Mouse (Mus musculus): ENCODE data around the gene Ppm1h. TPM values are rescaled to one million over a fixed set of nuclear protein-coding genes. Genes with fewer than 3 reads are reported as not detected.

Gene Ppm1h
- polyA plus RNA-seq, 1 experiment from 2014 or later = 4.9 TPM

- Histone ChIP-seq H3K36me3 (ENCODE audit: control insufficient read depth, insufficient read depth, low read length) (no peaks in the 10 kb centered on the region), H3K9ac (ENCODE audit: low read length) (no peak overlapping the region), H3K27me3 (ENCODE audit: control insufficient read depth, insufficient read depth, low read length) (no peaks in the 10 kb centered on the region), H3K27ac (replicated peaks in 1 of 2; ENCODE audit: control insufficient read depth in 1 of 2, insufficient read depth in 1 of 2, low read depth in 2 of 2, low read length in 2 of 2) (no peak overlapping the region), H3K4me3 (ENCODE audit: control insufficient read depth in 1 of 2, insufficient read depth in 1 of 2, low read depth in 1 of 2, low read length in 2 of 2) (no peak overlapping the region), H3K4me1 (ENCODE audit: control insufficient read depth in 2 of 2, insufficient read depth in 2 of 2, low read length in 2 of 2) (peaks cover 6 to 11% of the 10 kb centered on the region in 2 experiments; a peak in 3 of 4 replicates), H3K4me2 (ENCODE audit: low read length) (no peak overlapping the region), H3K9me3 (ENCODE audit: control insufficient read depth, low read length) (peaks cover 2% of the 10 kb centered on the region; the same call in 1 of the 2 replicates)
- no peak for ATAC-seq (ENCODE audit: insufficient number of reproducible peaks, insufficient read depth, low FRiP score, low read depth)
- 87% methylated on average over 5 of the region's 5 CpGs for WGBS
Observed at GRCm38 (mm10) chr10:122958699-122959098, 280.1 kb downstream of the Ppm1h start.

DNA sequence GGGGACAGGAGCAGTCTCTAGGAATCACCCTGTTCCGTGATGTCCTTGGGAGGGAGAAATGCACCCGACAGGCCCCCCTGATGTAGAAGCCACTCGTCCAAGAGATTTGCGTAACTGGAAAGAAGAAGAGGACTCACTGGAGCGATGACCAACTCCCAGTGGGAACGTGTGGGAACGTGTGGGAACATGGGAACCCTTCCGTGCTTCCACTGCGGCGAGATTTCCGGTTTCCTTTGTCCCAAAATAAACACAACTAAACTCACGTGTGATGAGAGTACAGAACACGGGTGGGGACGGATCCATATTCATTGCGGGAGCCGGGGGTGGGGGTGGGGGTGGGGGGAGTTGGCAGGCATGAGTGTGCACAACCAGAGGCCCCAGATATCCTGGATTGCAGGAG, 281.7 kb downstream of the Ppm1h start:
- H3K27me3 ChIP-seq (ENCODE audit: control insufficient read depth, insufficient read depth, low read length) = no peaks in the 10 kb centered on the region
- peaks cover 6 to 18% of the 10 kb centered on the region in 2 experiments; a peak in 3 of 4 replicates for H3K4me1 ChIP-seq (ENCODE audit: control insufficient read depth in 2 of 2, insufficient read depth in 2 of 2, low read length in 2 of 2)
- no peak overlapping the region for H3K4me2 ChIP-seq (ENCODE audit: low read length)
- H3K9ac ChIP-seq (ENCODE audit: low read length) = no peak overlapping the region
- no peak for ATAC-seq (ENCODE audit: insufficient number of reproducible peaks, insufficient read depth, low FRiP score, low read depth)
- 78% methylated on average over 16 of the region's 16 CpGs for WGBS
- H3K4me3 ChIP-seq (ENCODE audit: control insufficient read depth in 1 of 2, insufficient read depth in 1 of 2, low read depth in 1 of 2, low read length in 2 of 2) = no peak overlapping the region
- H3K9me3 ChIP-seq (ENCODE audit: control insufficient read depth, low read length) = peaks cover 2% of the 10 kb centered on the region; the same call in 1 of the 2 replicates
- no peak overlapping the region for H3K27ac ChIP-seq (replicated peaks in 1 of 2; ENCODE audit: control insufficient read depth in 1 of 2, insufficient read depth in 1 of 2, low read depth in 2 of 2, low read length in 2 of 2)
- no peaks in the 10 kb centered on the region for H3K36me3 ChIP-seq (ENCODE audit: control insufficient read depth, insufficient read depth, low read length)

DNA sequence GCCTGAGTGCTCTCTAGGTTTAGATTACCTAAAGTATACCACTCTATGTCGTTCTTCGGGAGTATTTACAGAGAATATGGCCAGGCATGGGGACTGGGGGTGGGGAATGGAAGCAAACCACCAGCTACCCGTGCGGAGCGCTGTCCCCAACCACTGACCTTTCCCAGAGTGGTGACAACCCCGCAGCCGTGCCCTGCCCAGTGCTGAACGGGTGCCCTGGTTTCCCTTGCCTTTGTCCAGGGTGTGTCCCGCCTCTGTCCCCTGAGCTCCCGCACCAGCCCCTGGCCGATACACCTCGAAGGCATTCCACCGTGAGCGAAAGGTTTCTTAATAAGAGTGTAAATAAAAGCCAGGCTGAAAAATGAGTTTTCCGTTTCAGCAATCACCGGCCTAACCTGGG, 282.2 kb downstream of the Ppm1h start:
- ATAC-seq (ENCODE audit: insufficient number of reproducible peaks, insufficient read depth, low FRiP score, low read depth) = no peak
- peaks cover 6 to 18% of the 10 kb centered on the region in 2 experiments; a peak in 3 of 4 replicates for H3K4me1 ChIP-seq (ENCODE audit: control insufficient read depth in 2 of 2, insufficient read depth in 2 of 2, low read length in 2 of 2)
- no peak overlapping the region for H3K27ac ChIP-seq (replicated peaks in 1 of 2; ENCODE audit: control insufficient read depth in 1 of 2, insufficient read depth in 1 of 2, low read depth in 2 of 2, low read length in 2 of 2)
- peak overlapping the region; percentile 49 for H3K4me2 ChIP-seq (ENCODE audit: low read length)
- 0 out of 2 replicates have a peak overlapping the region, but pooled peaks have one; percentile 11 for H3K9ac ChIP-seq (ENCODE audit: low read length)
- H3K27me3 ChIP-seq (ENCODE audit: control insufficient read depth, insufficient read depth, low read length) = no peaks in the 10 kb centered on the region
- H3K36me3 ChIP-seq (ENCODE audit: control insufficient read depth, insufficient read depth, low read length) = no peaks in the 10 kb centered on the region
- 0 out of 4 replicates have a peak overlapping the region, but pooled peaks of 1 of the 2 experiments have one; percentile 6 for H3K4me3 ChIP-seq (ENCODE audit: control insufficient read depth in 1 of 2, insufficient read depth in 1 of 2, low read depth in 1 of 2, low read length in 2 of 2)
- peaks cover 2% of the 10 kb centered on the region; the same call in 1 of the 2 replicates for H3K9me3 ChIP-seq (ENCODE audit: control insufficient read depth, low read length)
- 43% methylated on average over 16 of the region's 16 CpGs for WGBS

- Histone ChIP-seq H3K36me3 (ENCODE audit: control insufficient read depth, insufficient read depth, low read length) (no peaks in the 10 kb centered on the region), H3K9ac (ENCODE audit: low read length) (no peak overlapping the region), H3K27me3 (ENCODE audit: control insufficient read depth, insufficient read depth, low read length) (no peaks in the 10 kb centered on the region), H3K27ac (replicated peaks in 1 of 2; ENCODE audit: control insufficient read depth in 1 of 2, insufficient read depth in 1 of 2, low read depth in 2 of 2, low read length in 2 of 2) (no peak overlapping the region), H3K4me1 (ENCODE audit: control insufficient read depth in 2 of 2, insufficient read depth in 2 of 2, low read length in 2 of 2) (peaks cover 6 to 18% of the 10 kb centered on the region in 2 experiments; a peak in 3 of 4 replicates), H3K9me3 (ENCODE audit: control insufficient read depth, low read length) (peaks cover 2% of the 10 kb centered on the region; the same call in 1 of the 2 replicates), H3K4me2 (ENCODE audit: low read length) (peak overlapping the region; percentile 49; the same call in 1 of the 2 replicates), H3K4me3 (ENCODE audit: control insufficient read depth in 1 of 2, insufficient read depth in 1 of 2, low read depth in 1 of 2, low read length in 2 of 2) (no peak overlapping the region)
- WGBS = 66% methylated on average over 9 of the region's 9 CpGs
- ATAC-seq (ENCODE audit: insufficient number of reproducible peaks, insufficient read depth, low FRiP score, low read depth) = no peak
Observed at GRCm38 (mm10) chr10:122961494-122961893, 282.9 kb downstream of the Ppm1h start.

DNA sequence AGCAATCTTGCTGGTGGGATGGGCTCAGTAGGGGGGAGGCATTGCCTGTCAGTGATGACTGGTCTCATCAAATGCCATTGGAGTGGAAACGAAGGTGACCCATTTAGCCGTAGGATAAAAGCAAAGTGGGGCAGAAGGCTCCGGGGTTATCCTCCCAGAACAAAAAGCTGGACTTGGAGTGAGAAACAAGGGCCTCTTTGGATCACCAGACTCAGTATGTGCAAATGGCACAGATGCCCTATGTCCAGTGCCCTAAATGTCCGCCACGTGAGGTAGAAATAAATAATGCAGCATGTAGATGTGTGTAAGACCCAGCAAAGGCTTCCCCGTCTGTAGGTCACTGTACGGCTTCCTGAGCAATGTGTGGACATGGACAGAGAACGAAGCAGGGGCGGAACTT, 284.1 kb downstream of the Ppm1h start:
- Histone ChIP-seq H3K36me3 (ENCODE audit: control insufficient read depth, insufficient read depth, low read length) (no peaks in the 10 kb centered on the region), H3K27me3 (ENCODE audit: control insufficient read depth, insufficient read depth, low read length) (no peaks in the 10 kb centered on the region), H3K27ac (replicated peaks in 1 of 2; ENCODE audit: control insufficient read depth in 1 of 2, insufficient read depth in 1 of 2, low read depth in 2 of 2, low read length in 2 of 2) (no peak overlapping the region), H3K4me2 (ENCODE audit: low read length) (no peak overlapping the region), H3K9me3 (ENCODE audit: control insufficient read depth, low read length) (peaks cover 2% of the 10 kb centered on the region; the same call in 1 of the 2 replicates), H3K4me1 (ENCODE audit: control insufficient read depth in 2 of 2, insufficient read depth in 2 of 2, low read length in 2 of 2) (peaks cover 6 to 18% of the 10 kb centered on the region in 2 experiments; a peak in 3 of 4 replicates), H3K9ac (ENCODE audit: low read length) (no peak overlapping the region), H3K4me3 (ENCODE audit: control insufficient read depth in 1 of 2, insufficient read depth in 1 of 2, low read depth in 1 of 2, low read length in 2 of 2) (no peak overlapping the region)
- WGBS = 73% methylated on average over 9 of the region's 9 CpGs
- no peak for ATAC-seq (ENCODE audit: insufficient number of reproducible peaks, insufficient read depth, low FRiP score, low read depth)

GRCm38 (mm10) chr10:122963463-122964240, 285.1 kb downstream of the Ppm1h start:
- ATAC-seq (ENCODE audit: insufficient number of reproducible peaks, insufficient read depth, low FRiP score, low read depth) = no peak
- Histone ChIP-seq H3K4me1 (ENCODE audit: control insufficient read depth in 2 of 2, insufficient read depth in 2 of 2, low read length in 2 of 2) (peaks cover 6 to 18% of the 10 kb centered on the region in 2 experiments; a peak in 3 of 4 replicates), H3K36me3 (ENCODE audit: control insufficient read depth, insufficient read depth, low read length) (no peaks in the 10 kb centered on the region), H3K9ac (ENCODE audit: low read length) (peak overlapping the region; percentile 64), H3K4me3 (ENCODE audit: control insufficient read depth in 1 of 2, insufficient read depth in 1 of 2, low read depth in 1 of 2, low read length in 2 of 2) (peak overlapping the region; percentile 27 to 30), H3K27me3 (ENCODE audit: control insufficient read depth, insufficient read depth, low read length) (no peaks in the 10 kb centered on the region), H3K9me3 (ENCODE audit: control insufficient read depth, low read length) (peaks cover 5% of the 10 kb centered on the region; the same call in 1 of the 2 replicates), H3K27ac (replicated peaks in 1 of 2; ENCODE audit: control insufficient read depth in 1 of 2, insufficient read depth in 1 of 2, low read depth in 2 of 2, low read length in 2 of 2) (no peak overlapping the region), H3K4me2 (ENCODE audit: low read length) (peak overlapping the region; percentile 73)
- 6% methylated on average over 21 of the region's 21 CpGs for WGBS

- WGBS = 36% methylated on average over 4 of the region's 4 CpGs
- H3K27me3 ChIP-seq (ENCODE audit: control insufficient read depth, insufficient read depth, low read length) = no peaks in the 10 kb centered on the region
- H3K36me3 ChIP-seq (ENCODE audit: control insufficient read depth, insufficient read depth, low read length) = no peaks in the 10 kb centered on the region
- H3K4me2 ChIP-seq (ENCODE audit: low read length) = peak overlapping the region; percentile 73
- ATAC-seq (ENCODE audit: insufficient number of reproducible peaks, insufficient read depth, low FRiP score, low read depth) = no peak
- H3K9me3 ChIP-seq (ENCODE audit: control insufficient read depth, low read length) = peaks cover 5% of the 10 kb centered on the region; the same call in 1 of the 2 replicates
- no peak overlapping the region for H3K27ac ChIP-seq (replicated peaks in 1 of 2; ENCODE audit: control insufficient read depth in 1 of 2, insufficient read depth in 1 of 2, low read depth in 2 of 2, low read length in 2 of 2)
- no peak overlapping the region for H3K9ac ChIP-seq (ENCODE audit: low read length)
- H3K4me1 ChIP-seq (ENCODE audit: control insufficient read depth in 2 of 2, insufficient read depth in 2 of 2, low read length in 2 of 2) = peaks cover 6 to 18% of the 10 kb centered on the region in 2 experiments; a peak in 3 of 4 replicates
- peak overlapping the region in 1 of 2 experiments; percentile 30; a peak in 1 of 4 replicates for H3K4me3 ChIP-seq (ENCODE audit: control insufficient read depth in 1 of 2, insufficient read depth in 1 of 2, low read depth in 1 of 2, low read length in 2 of 2)
Observed at GRCm38 (mm10) chr10:122964241-122964636, 285.7 kb downstream of the Ppm1h start.

All from heart, embryonic 14.5 days (tissue).